Comparison of ENCODE assay signal across 20 mouse cellular contexts in the genomic region with DNA sequence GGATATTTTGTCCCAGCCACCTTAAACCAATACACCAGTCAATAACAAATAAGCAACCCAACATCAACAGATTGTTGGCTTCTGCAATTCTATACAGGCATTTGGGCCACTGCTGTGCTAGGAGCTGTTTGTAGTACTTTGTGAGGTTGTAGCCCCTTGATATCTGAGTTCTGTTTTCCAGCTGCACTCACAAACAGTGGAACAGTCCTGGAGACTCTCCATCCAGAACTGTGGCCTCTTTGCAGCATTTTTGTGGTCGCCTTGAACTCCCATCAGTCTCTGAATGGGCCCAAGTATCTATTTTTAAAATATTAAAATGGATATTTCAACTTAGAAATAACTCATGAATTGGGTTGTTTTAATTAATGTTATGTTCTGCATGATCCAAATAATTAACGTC.
DNase-seq lines count a peak whose midpoint lies in the region; ATAC-seq and TF ChIP-seq lines count a peak whose summit lies in the region.
"Had no signal": no experiment of that assay in that cellular context is flagged by ENCODE, and none has a peak within 500 bp of the region (broad histone marks: within the 10 kb centered on the region; RNA-seq: fewer than 3 reads in every experiment).

No protein-coding gene starts in this region.

- no peak for TF ChIP-seq CTCF in embryonic fibroblast, embryonic 13.5 days (IDR thresholded peaks at IDR 0.05; ENCODE audit: borderline replicate concordance, insufficient read depth, low read length)

- intact Hi-C loops in heart, postnatal 10 days (cut with DNase I), result no loop called here

- no peak overlapping the region for H3K4me3 ChIP-seq in embryonic fibroblast, embryonic 13.5 days (ENCODE audit: insufficient read depth, low read length)

- peak overlapping the region; percentile 43 for H3K27ac ChIP-seq in embryonic fibroblast, embryonic 13.5 days (ENCODE audit: insufficient read depth, low read length)

- peak; percentile 70 for DNase-seq in heart, adult 11 months
- no peak for DNase-seq in heart, postnatal 10 days
- DNase-seq in 3T3-L1 (ENCODE audit: low read depth, low spot score), result peak; percentile 53
- no peak for DNase-seq in layer of hippocampus, adult 11-12 months (ENCODE audit: low spot score)
- DNase-seq: adrenal gland, adult 2 months; adrenal gland, adult 8-10 months; adrenal gland, postnatal 10 days; adrenal gland, postnatal 14 days; adrenal gland, postnatal 25 days; adrenal gland, postnatal 36 days; B cell, adult 2 months; cerebellum, adult 11 months; cerebellum, adult 11-12 months; cerebellum, adult 18-20 months; cerebellum, adult 2 months had no signal

- H3K4me1 ChIP-seq in embryonic fibroblast, embryonic 13.5 days (ENCODE audit: control insufficient read depth, insufficient read depth, low read length), result peaks cover 11% of the 10 kb centered on the region

- ATAC-seq in megakaryocyte progenitor cell, adult 5-6 weeks (replicated peaks; ENCODE audit: poor library complexity), result no peak
- ATAC-seq: activated CD4-positive, CD25-positive, alpha-beta regulatory T cell, adult 4 months; CD4-positive, CD25-positive, alpha-beta regulatory T cell, adult 4 months; Patski had no signal

- TF ChIP-seq POLR2A in embryonic fibroblast, embryonic 13.5 days (IDR thresholded peaks at IDR 0.05; ENCODE audit: low read depth, low read length), result no peak

Comparison
In these comparisons a context has a peak if more than half of its experiments do, and no peak if none do; other contexts are left out.
1. DNase-seq: peak in heart, adult 11 months (single experiment) and 3T3-L1 (single experiment); none in heart, postnatal 10 days (0 of 2) and layer of hippocampus, adult 11-12 months (single experiment).